7 mouse cellular contexts compared by ENCODE assay signal in the genomic region with DNA sequence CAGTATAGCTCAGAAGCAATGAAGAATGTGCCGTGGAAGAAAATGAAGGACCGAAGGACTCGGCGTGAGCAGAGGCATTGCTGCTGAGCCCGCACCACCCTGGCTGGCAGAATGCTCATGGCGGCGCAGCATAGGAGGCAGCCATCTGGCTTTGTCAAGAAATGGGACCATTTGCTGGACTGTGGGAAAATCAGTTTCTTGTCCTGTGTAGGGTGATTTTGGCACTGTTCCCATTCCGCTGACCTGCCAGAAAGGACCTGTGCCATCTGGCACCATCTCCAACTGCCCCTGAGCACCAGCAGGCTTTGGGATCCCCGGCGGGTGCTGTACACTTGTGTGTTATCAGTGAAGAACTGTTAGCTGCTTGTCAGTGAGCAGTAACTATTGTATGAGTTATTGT. TPM values are rescaled to one million over a fixed set of nuclear protein-coding genes. Genes with fewer than 3 reads are reported as not detected.
DNase-seq lines count a peak whose midpoint lies in the region; ATAC-seq and TF ChIP-seq lines count a peak whose summit lies in the region.

No protein-coding gene starts in this region.

- no peak for TF ChIP-seq CTCF in lung, postnatal 0 days (IDR thresholded peaks at IDR 0.05)

- WGBS in midbrain, embryonic 13.5 days: 89% methylated on average over 10 of the region's 10 CpGs
- WGBS in midbrain, embryonic 16.5 days: 80% methylated on average over 10 of the region's 10 CpGs
- WGBS in intestine, embryonic 15.5 days: 88% methylated on average over 10 of the region's 10 CpGs
- WGBS in lung, postnatal 0 days: 75% methylated on average over 10 of the region's 10 CpGs

- H3K9me3 ChIP-seq in midbrain, embryonic 13.5 days: no peaks in the 10 kb centered on the region
- no peaks in the 10 kb centered on the region for H3K9me3 ChIP-seq in midbrain, embryonic 16.5 days (replicated peaks; ENCODE audit: control insufficient read depth, low read length, poor library complexity, severe bottlenecking)
- no peaks in the 10 kb centered on the region for H3K9me3 ChIP-seq in intestine, embryonic 15.5 days
- H3K9me3 ChIP-seq in lung, postnatal 0 days (ENCODE audit: low read length): no peaks in the 10 kb centered on the region

- ATAC-seq in midbrain, embryonic 13.5 days: 0 out of 2 replicates have a peak, but pooled peaks have one; percentile 43
- ATAC-seq in midbrain, embryonic 16.5 days: no peak
- 0 out of 2 replicates have a peak, but pooled peaks have one; percentile 31 for ATAC-seq in intestine, embryonic 15.5 days
- no peak for ATAC-seq in lung, postnatal 0 days

- peaks cover 40% of the 10 kb centered on the region for H3K36me3 ChIP-seq in midbrain, embryonic 13.5 days
- peaks cover 2% of the 10 kb centered on the region; the same call in 1 of the 2 replicates for H3K36me3 ChIP-seq in midbrain, embryonic 16.5 days (ENCODE audit: control insufficient read depth, insufficient read depth, low read length)
- peaks cover 17% of the 10 kb centered on the region; the same call in 1 of the 2 replicates for H3K36me3 ChIP-seq in intestine, embryonic 15.5 days
- H3K36me3 ChIP-seq in lung, postnatal 0 days (ENCODE audit: insufficient read depth, low read length): peaks cover 12% of the 10 kb centered on the region; the same call in 1 of the 2 replicates

- TF ChIP-seq EP300 in lung, postnatal 0 days (IDR thresholded peaks at IDR 0.05): no peak

- peak; percentile 94 to 98 for DNase-seq in cerebellum, postnatal 14 days
- DNase-seq in lung, postnatal 0 days (ENCODE audit: low spot score): no peak
- DNase-seq in gastrocnemius, postnatal 14 days: no peak
- no peak for DNase-seq in frontal cortex, postnatal 25 days (ENCODE audit: low spot score in 2 of 2)

- peak overlapping the region; percentile 53; the same call in 1 of the 2 replicates for H3K27ac ChIP-seq in midbrain, embryonic 13.5 days
- no peak overlapping the region for H3K27ac ChIP-seq in midbrain, embryonic 16.5 days (ENCODE audit: low read length)
- no peak overlapping the region for H3K27ac ChIP-seq in intestine, embryonic 15.5 days
- H3K27ac ChIP-seq in lung, postnatal 0 days (ENCODE audit: low read length): peak overlapping the region; percentile 80; the same call in 1 of the 2 replicates

- H3K9ac ChIP-seq in midbrain, embryonic 13.5 days (replicated peaks): no peak overlapping the region
- H3K9ac ChIP-seq in midbrain, embryonic 16.5 days (ENCODE audit: low read depth, low read length): no peak overlapping the region
- H3K9ac ChIP-seq in intestine, embryonic 15.5 days: no peak overlapping the region
- no peak overlapping the region for H3K9ac ChIP-seq in lung, postnatal 0 days (replicated peaks; ENCODE audit: low read depth)

- intact Hi-C loops in gastrocnemius, postnatal 14 days (cut with DNase I; ENCODE audit: low total_unique reads): no loop called here

- no peak overlapping the region for H3K4me2 ChIP-seq in midbrain, embryonic 13.5 days (replicated peaks)
- H3K4me2 ChIP-seq in midbrain, embryonic 16.5 days (ENCODE audit: low read length): no peak overlapping the region
- H3K4me2 ChIP-seq in intestine, embryonic 15.5 days (replicated peaks): no peak overlapping the region
- no peak overlapping the region for H3K4me2 ChIP-seq in lung, postnatal 0 days (replicated peaks; ENCODE audit: low read depth, low read length)

- no peaks in the 10 kb centered on the region for H3K27me3 ChIP-seq in midbrain, embryonic 13.5 days
- no peaks in the 10 kb centered on the region for H3K27me3 ChIP-seq in midbrain, embryonic 16.5 days (ENCODE audit: control insufficient read depth, insufficient read depth, low read depth, low read length)
- no peaks in the 10 kb centered on the region for H3K27me3 ChIP-seq in intestine, embryonic 15.5 days (replicated peaks)
- H3K27me3 ChIP-seq in lung, postnatal 0 days (replicated peaks; ENCODE audit: insufficient read depth, low read length): no peaks in the 10 kb centered on the region

- no peak overlapping the region for H3K4me3 ChIP-seq in midbrain, embryonic 13.5 days (replicated peaks)
- H3K4me3 ChIP-seq in midbrain, embryonic 16.5 days (ENCODE audit: low read depth, low read length): no peak overlapping the region
- no peak overlapping the region for H3K4me3 ChIP-seq in intestine, embryonic 15.5 days (replicated peaks)
- H3K4me3 ChIP-seq in lung, postnatal 0 days (ENCODE audit: low read depth, low read length): no peak overlapping the region

- 0 out of 2 replicates have a peak, but pooled peaks cover 11% of the 10 kb centered on the region for H3K4me1 ChIP-seq in midbrain, embryonic 13.5 days (replicated peaks)
- no peaks in the 10 kb centered on the region for H3K4me1 ChIP-seq in midbrain, embryonic 16.5 days (ENCODE audit: control insufficient read depth, insufficient read depth, low read length)
- H3K4me1 ChIP-seq in intestine, embryonic 15.5 days (replicated peaks): peaks cover 9% of the 10 kb centered on the region; the same call in 1 of the 2 replicates
- H3K4me1 ChIP-seq in lung, postnatal 0 days (ENCODE audit: insufficient read depth, low read depth, low read length): no peaks in the 10 kb centered on the region

RNA-seq across cellular contexts. Expression of a gene that starts 52.8 kb away (rescaled TPM):
- polyA plus RNA-seq in midbrain, embryonic 13.5 days (2015; fragmentation: Nextera tagmentation; extraction: Ambion mirVana): 24.0 and 25.7 TPM in 2 replicates
- 16.0 and 19.4 TPM in 2 replicates for polyA plus RNA-seq in midbrain, embryonic 16.5 days (2015; fragmentation: Nextera tagmentation; extraction: Ambion mirVana)
- 20.3 and 22.6 TPM in 2 replicates for polyA plus RNA-seq in intestine, embryonic 15.5 days (2015; fragmentation: Nextera tagmentation; extraction: Ambion mirVana)
- 27.0 and 30.1 TPM in 2 replicates for polyA plus RNA-seq in lung, postnatal 0 days (2015; fragmentation: Nextera tagmentation; extraction: Ambion mirVana)
- total RNA-seq in gastrocnemius, postnatal 14 days (2021): 10 to 100 TPM; 10.7 TPM

RNA-seq across cellular contexts. Expression of a gene that starts 55.6 kb away (rescaled TPM):
- 75.3 and 80.9 TPM in 2 replicates for polyA plus RNA-seq in midbrain, embryonic 13.5 days (2015; fragmentation: Nextera tagmentation; extraction: Ambion mirVana)
- 84.5 and 89.8 TPM in 2 replicates for polyA plus RNA-seq in midbrain, embryonic 16.5 days (2015; fragmentation: Nextera tagmentation; extraction: Ambion mirVana)
- polyA plus RNA-seq in intestine, embryonic 15.5 days (2015; fragmentation: Nextera tagmentation; extraction: Ambion mirVana): 85.5 and 95.1 TPM in 2 replicates
- 135 and 149 TPM in 2 replicates for polyA plus RNA-seq in lung, postnatal 0 days (2015; fragmentation: Nextera tagmentation; extraction: Ambion mirVana)
- 10 to 100 TPM; 60.2 to 70.7 TPM for total RNA-seq in gastrocnemius, postnatal 14 days (2021)

Comparison
In these comparisons a context has a peak if more than half of its experiments do, and no peak if none do; other contexts are left out.
1. ATAC-seq: peak in midbrain, embryonic 13.5 days (single experiment) and intestine, embryonic 15.5 days (single experiment); none in midbrain, embryonic 16.5 days (single experiment) and lung, postnatal 0 days (single experiment).
2. H3K27ac ChIP-seq: peak in midbrain, embryonic 13.5 days (single experiment) and lung, postnatal 0 days (single experiment); none in midbrain, embryonic 16.5 days (single experiment) and intestine, embryonic 15.5 days (single experiment).
3. DNase-seq: peak in cerebellum, postnatal 14 days (2 of 2); none in lung, postnatal 0 days (single experiment), gastrocnemius, postnatal 14 days (single experiment) and frontal cortex, postnatal 25 days (0 of 2).